Mouse (Mus musculus): Measurements from ENCODE around the gene Rbm38. TPM values are rescaled to one million over a fixed set of nuclear protein-coding genes. Genes with fewer than 3 reads are reported as not detected.

Rbm38 gene
- polyA plus RNA-seq, 1 experiment from 2014 or later: 27.5 TPM

DNA sequence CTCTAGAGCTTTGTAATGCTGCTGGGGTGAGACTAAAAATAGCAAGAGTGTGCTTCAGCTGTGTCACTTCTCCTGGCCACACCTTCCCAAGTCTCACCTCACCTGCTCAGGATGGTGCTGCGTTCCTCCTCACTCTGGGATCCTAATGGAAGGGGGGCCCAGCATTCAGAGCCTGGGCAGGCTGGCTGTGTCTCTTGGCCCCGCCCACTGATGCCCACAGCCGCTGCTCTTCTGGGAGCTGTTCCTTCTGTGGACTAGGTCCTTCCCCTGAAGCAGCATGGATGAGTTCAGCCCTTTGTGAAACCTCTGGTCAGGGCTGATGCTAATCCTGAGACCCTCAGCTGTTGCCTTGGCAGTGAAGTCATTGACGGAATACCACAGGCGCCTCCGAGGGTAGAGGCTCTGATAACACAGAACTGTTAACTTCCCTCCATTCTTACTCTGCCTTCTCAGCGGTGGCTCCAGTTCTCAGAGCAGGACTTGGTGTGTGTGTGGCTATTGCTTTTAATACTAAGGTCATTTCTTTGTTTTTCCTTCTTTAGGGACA, 5.5 kb upstream of the Rbm38 start:
- ATAC-seq: no peak
- TF ChIP-seq CTCF (IDR thresholded peaks at IDR 0.05): no peak
- ChIA-PET POLR2A (interaction anchor here (0.8 kb wide), 1 partner anchor 10 kb away, joined by 3 read pairs; no protein-coding TSS in a partner anchor), CTCF (interaction anchor here (1.4 to 2.0 kb wide), 2 partner anchors 8 to 75 kb away, joined by 3 to 4 read pairs; no protein-coding TSS in a partner anchor)
- in situ Hi-C loops (cut with MboI; ENCODE audit: low pct_unique_long_range_greater_than_20kb): no loop called here
- no peak for DNase-seq (ENCODE audit: low read depth, low spot score)
- no peaks in the 10 kb centered on the region for H3K27me3 ChIP-seq

- in situ Hi-C loops (cut with MboI; ENCODE audit: low pct_unique_long_range_greater_than_20kb): no loop called here
- H3K27me3 ChIP-seq: no peaks in the 10 kb centered on the region
- POLR2A ChIA-PET: interaction anchor here (1.2 kb wide), 1 partner anchor 10 kb away, joined by 3 read pairs; no protein-coding TSS in a partner anchor
These were observed 2.4 kb upstream of the Rbm38 start for GRCm38 (mm10) chr2:173017940-173018339.

GRCm38 (mm10) chr2:173018618-173019017, 1.7 kb upstream of the Rbm38 start:
- ATAC-seq: no peak
- TF ChIP-seq CTCF (IDR thresholded peaks at IDR 0.05): no peak

More at GRCm38 (mm10) chr2:173017940-173018339, 2.4 kb upstream of the Rbm38 start:
- ATAC-seq (no peak), DNase-seq (ENCODE audit: low read depth, low spot score) (no peak)
- CTCF ChIA-PET: interaction anchor here (1.4 kb wide), 1 partner anchor 15 kb away, joined by 3 read pairs; no protein-coding TSS in a partner anchor
- TF ChIP-seq CTCF (IDR thresholded peaks at IDR 0.05): no peak

GRCm38 (mm10) chr2:173019322-173019721, 976 bp upstream of the Rbm38 start:
- DNase-seq (ENCODE audit: low read depth, low spot score) (no peak), ATAC-seq (no peak)
- ChIA-PET CTCF (interaction anchor here (1.4 kb wide), 1 partner anchor 16 kb away, joined by 3 read pairs; no protein-coding TSS in a partner anchor), POLR2A (interaction anchor here (0.9 kb wide), 1 partner anchor 37 kb away, joined by 3 read pairs; no protein-coding TSS in a partner anchor)
- in situ Hi-C loops (cut with MboI; ENCODE audit: low pct_unique_long_range_greater_than_20kb): no loop called here
- TF ChIP-seq CTCF (IDR thresholded peaks at IDR 0.05): no peak
- no peaks in the 10 kb centered on the region for H3K27me3 ChIP-seq

More at GRCm38 (mm10) chr2:173018618-173019017, 1.7 kb upstream of the Rbm38 start:
- H3K27me3 ChIP-seq: no peaks in the 10 kb centered on the region
- ChIA-PET POLR2A (interaction anchor here (0.9 to 1.2 kb wide), 2 partner anchors 9 to 37 kb away, joined by 3 read pairs; no protein-coding TSS in a partner anchor), CTCF (interaction anchor here (1.4 kb wide), 1 partner anchor 16 kb away, joined by 3 read pairs; no protein-coding TSS in a partner anchor)
- DNase-seq (ENCODE audit: low read depth, low spot score): no peak
- in situ Hi-C loops (cut with MboI; ENCODE audit: low pct_unique_long_range_greater_than_20kb): no loop called here

DNA sequence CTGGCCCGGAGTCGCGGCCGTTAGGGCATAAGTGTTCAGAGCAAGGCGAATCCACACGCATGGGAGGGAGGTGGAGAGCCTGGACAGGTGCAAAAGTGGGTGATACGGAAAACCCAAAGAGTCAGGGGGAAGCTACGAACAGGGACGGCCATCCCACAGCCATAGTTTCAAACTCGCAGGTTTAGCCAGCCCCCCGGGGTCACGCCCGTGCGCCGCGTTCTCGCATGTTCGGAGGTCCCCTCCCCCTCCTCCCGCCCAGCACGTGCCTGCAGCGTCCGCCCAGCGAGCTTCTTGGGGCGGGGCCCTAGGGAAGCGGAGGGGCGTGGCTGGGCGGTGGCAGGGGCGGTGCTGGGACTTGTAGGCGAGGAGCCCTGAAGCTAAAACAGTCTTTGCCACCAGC, 508 bp upstream of the Rbm38 start:
- TF ChIP-seq CTCF (IDR thresholded peaks at IDR 0.05): no peak
- H3K27me3 ChIP-seq: no peaks in the 10 kb centered on the region
- POLR2A ChIA-PET: no interaction called here
- DNase-seq (ENCODE audit: low read depth, low spot score) (no peak), ATAC-seq (no peak)
- CTCF ChIA-PET: no interaction called here
- in situ Hi-C loops (cut with MboI; ENCODE audit: low pct_unique_long_range_greater_than_20kb): no loop called here

GRCm38 (mm10) chr2:173021633-173022055, 1.3 kb downstream of the Rbm38 start:
- no peak for TF ChIP-seq CTCF (IDR thresholded peaks at IDR 0.05)
- H3K27me3 ChIP-seq: no peaks in the 10 kb centered on the region
- ATAC-seq: peak; percentile 76
- POLR2A ChIA-PET: interaction anchor here (0.9 to 1.0 kb wide), 2 partner anchors 9 to 60 kb away, joined by 3 to 4 read pairs; no protein-coding TSS in a partner anchor
- no peak for DNase-seq (ENCODE audit: low read depth, low spot score)
- in situ Hi-C loops (cut with MboI; ENCODE audit: low pct_unique_long_range_greater_than_20kb): no loop called here
- CTCF ChIA-PET: no interaction called here

GRCm38 (mm10) chr2:173022056-173022681, 1.9 kb downstream of the Rbm38 start:
- ATAC-seq (peak; percentile 23), DNase-seq (ENCODE audit: low read depth, low spot score) (no peak)
- in situ Hi-C loops (cut with MboI; ENCODE audit: low pct_unique_long_range_greater_than_20kb): no loop called here
- no peak for TF ChIP-seq CTCF (IDR thresholded peaks at IDR 0.05)
- ChIA-PET POLR2A (interaction anchor here (0.9 to 1.0 kb wide), 2 partner anchors 10 to 60 kb away, joined by 3 to 4 read pairs; no protein-coding TSS in a partner anchor), CTCF (interaction anchor here (1.0 kb wide), 1 partner anchor 24 kb away, joined by 3 read pairs; no protein-coding TSS in a partner anchor)
- no peaks in the 10 kb centered on the region for H3K27me3 ChIP-seq

DNA sequence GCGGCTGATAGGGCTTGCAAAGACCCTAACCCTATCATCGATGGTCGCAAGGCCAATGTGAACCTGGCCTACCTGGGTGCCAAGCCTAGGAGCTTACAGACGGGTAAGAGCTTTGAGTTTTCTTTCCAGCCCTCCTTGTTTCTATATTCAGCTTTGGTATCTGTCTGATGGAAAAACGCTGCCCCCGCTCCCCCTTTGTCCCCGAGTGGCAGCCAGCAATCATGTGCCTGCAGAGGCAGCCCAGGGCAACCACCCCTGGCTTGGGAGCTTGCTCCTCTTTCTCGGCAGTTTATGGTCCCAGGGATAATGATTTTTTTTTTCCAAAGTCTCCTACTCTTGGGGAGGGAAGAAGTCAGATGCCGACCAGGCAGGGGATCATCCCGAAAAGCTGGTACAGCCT, 2.5 kb downstream of the Rbm38 start:
- TF ChIP-seq CTCF (IDR thresholded peaks at IDR 0.05): no peak
- ChIA-PET CTCF (interaction anchor here (1.0 to 1.2 kb wide), 2 partner anchors 8 to 25 kb away, joined by 3 to 4 read pairs; no protein-coding TSS in a partner anchor), POLR2A (no interaction called here)
- ATAC-seq (no peak), DNase-seq (ENCODE audit: low read depth, low spot score) (no peak)
- in situ Hi-C loops (cut with MboI; ENCODE audit: low pct_unique_long_range_greater_than_20kb): no loop called here
- no peaks in the 10 kb centered on the region for H3K27me3 ChIP-seq

DNA sequence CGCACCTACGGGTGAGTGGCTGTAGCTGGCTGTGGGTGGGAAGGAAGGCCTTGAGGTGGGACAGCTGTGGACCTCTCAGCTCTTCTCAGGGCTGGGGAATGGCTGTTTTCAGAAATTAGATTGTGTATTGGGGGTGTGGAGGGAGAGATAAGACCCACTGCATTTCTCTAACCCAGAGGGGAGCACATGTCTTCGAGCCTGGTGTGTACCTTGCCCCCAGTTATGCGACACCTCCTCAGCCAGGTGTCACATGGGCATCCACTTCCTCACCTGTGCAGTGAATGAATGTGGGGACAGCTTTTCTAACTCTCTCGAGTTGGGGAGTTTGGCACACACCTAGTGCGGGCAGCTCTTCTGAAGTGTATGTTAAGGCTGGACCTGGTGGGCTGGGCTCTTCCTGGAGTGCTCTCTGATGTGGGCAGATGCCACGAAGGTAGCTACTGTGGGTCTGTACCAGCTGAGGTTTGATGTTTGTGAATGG, 3.1 kb downstream of the Rbm38 start:
- no peak for TF ChIP-seq CTCF (IDR thresholded peaks at IDR 0.05)
- no peaks in the 10 kb centered on the region for H3K27me3 ChIP-seq
- POLR2A ChIA-PET: no interaction called here
- CTCF ChIA-PET: interaction anchor here (1.0 to 1.2 kb wide), 2 partner anchors 9 to 26 kb away, joined by 3 to 4 read pairs; no protein-coding TSS in a partner anchor
- DNase-seq (ENCODE audit: low read depth, low spot score) (no peak), ATAC-seq (no peak)
- in situ Hi-C loops (cut with MboI; ENCODE audit: low pct_unique_long_range_greater_than_20kb): no loop called here

DNA sequence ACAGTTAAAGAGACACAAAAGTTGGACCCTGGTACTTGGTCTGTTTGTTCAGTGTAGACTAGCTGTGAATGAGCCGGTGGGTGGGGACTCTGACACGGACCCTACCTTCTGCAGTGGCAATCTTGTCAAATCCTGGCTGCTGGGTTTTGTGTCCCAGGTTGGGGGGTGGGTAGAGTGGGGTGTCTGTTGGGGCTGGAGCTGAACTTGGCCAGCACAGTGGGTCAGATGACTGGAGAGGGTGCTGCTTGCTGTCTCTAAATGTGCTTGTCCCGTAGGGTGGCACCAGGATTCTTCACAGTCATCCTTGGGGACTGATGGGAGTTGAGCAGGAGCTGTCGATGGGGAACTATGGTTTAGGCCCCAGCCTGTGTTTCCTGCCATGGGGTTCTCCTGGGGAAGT, 3.7 kb downstream of the Rbm38 start:
- ChIA-PET POLR2A (interaction anchor here (0.7 kb wide), 1 partner anchor 9 kb away, joined by 3 read pairs; no protein-coding TSS in a partner anchor), CTCF (interaction anchor here (1.2 to 1.4 kb wide), 2 partner anchors 9 to 16 kb away, joined by 4 to 5 read pairs; no protein-coding TSS in a partner anchor)
- DNase-seq (ENCODE audit: low read depth, low spot score) (no peak), ATAC-seq (no peak)
- H3K27me3 ChIP-seq: no peaks in the 10 kb centered on the region
- no peak for TF ChIP-seq CTCF (IDR thresholded peaks at IDR 0.05)
- in situ Hi-C loops (cut with MboI; ENCODE audit: low pct_unique_long_range_greater_than_20kb): no loop called here
